Mouse (Mus musculus) kidney, postnatal 10 days (tissue): ENCODE results near the gene Sipa1l3.
A peak's percentile ranks its signal among the peaks of the same experiment; 100 is the strongest.

Source experiments
- DNase-seq: peaks from one replicate; pipeline ENCODE4 v3.0.0; 2021; ENCODE audit warnings: mixed read lengths

Gene Sipa1l3

GRCm38 (mm10) chr7:29441151-29441550 is 77.3 kb downstream of the Sipa1l3 start:
- no peak for DNase-seq

DNA sequence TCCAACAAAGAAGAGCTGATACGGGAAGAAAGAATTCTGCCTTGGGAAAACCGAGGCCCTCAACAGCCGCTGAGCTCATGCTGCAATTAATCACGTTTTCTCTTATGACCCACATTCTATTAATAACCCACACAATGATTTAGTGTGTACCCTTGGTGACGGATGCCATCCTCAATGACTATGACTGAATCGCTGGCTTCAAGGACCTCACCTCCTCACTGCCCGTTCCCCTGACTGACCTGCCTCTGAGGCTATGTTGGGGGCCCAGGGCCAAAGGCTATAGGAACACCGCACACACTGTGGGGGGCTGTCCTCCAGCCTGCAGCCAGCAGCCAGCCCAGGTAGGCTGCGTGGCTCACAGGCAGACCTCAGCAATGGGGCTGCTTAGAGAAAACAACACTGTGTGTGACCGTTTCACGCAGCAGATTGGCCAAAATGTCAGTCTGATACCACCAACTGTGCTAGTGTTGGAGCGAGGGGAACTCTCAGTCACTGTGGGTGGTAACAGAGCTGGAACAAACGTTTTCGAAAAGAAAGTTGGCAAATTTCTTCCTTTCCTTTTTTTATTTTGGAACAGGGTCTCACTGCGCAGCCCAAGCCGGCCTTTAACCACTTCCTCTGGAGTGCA is 79.7 kb downstream of the Sipa1l3 start:
- no peak for DNase-seq

DNA sequence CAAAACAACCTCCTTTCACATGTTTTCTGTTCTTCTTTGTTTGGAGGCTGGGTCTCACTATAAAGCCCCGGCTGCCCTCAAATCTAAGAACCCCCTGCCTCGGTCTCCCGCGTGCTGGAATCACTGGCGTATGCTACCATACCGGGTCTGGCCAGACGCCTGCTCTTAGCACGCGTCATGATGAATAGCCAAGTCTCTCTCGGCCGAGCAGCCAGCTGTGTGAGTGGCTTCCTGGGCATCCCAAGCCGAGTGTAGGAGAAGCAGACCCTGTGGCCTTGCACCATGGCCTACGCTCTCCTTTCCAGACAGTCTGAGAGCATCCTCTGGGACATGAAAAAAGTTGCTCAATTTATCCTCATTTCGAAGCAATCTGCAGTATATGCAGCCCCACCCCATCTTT is 80.2 kb downstream of the Sipa1l3 start:
- DNase-seq, result no peak

GRCm38 (mm10) chr7:29437072-29437471 is 81.4 kb downstream of the Sipa1l3 start:
- DNase-seq, result no peak

GRCm38 (mm10) chr7:29434313-29435035 is 84.0 kb downstream of the Sipa1l3 start:
- peak; percentile 34 for DNase-seq

- no peak for DNase-seq
Measured at GRCm38 (mm10) chr7:29433725-29434124, 84.7 kb downstream of the Sipa1l3 start.

GRCm38 (mm10) chr7:29432947-29433553 is 85.4 kb downstream of the Sipa1l3 start:
- DNase-seq, result no peak

DNA sequence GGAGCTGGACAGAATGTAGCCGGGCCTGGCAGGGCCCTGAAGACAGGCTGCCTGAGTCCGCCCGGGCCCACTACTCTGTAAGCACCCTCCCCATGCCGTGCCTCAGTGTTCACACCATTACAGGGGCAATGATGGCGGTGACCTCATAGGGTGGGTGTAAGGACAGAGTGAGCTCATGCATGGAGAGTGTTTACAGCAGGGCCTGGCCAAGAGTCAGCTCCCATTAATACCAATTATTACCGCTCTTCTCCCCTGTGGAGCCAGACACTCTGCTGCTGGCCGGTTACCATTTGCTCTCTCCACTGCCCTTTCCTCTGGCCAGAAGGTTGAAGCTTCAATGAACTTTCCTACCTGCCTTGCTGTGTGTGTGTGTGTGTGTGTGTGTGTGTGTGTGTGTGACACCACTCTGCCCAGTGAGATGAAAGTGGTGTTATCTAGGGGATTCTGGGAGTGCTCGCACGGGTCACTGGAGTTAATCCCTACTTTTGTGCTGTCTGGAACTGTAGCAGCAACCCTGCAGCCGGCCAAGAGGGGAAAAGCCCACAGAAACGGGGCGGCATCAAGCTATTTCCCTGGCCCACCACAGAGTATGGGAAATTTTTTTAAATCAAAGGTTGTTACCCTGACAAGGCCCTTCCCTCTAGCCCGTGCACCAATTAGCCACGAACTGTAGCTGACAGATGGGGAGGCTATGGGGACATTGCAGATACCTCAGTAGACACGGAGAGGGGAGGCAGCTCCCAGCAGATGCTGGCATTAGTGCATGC is 86.1 kb downstream of the Sipa1l3 start:
- DNase-seq, result no peak

- DNase-seq, result peak; percentile 74
Measured at GRCm38 (mm10) chr7:29430739-29431211, 87.7 kb downstream of the Sipa1l3 start.

GRCm38 (mm10) chr7:29426056-29426455 is 92.4 kb downstream of the Sipa1l3 start:
- no peak for DNase-seq

DNA sequence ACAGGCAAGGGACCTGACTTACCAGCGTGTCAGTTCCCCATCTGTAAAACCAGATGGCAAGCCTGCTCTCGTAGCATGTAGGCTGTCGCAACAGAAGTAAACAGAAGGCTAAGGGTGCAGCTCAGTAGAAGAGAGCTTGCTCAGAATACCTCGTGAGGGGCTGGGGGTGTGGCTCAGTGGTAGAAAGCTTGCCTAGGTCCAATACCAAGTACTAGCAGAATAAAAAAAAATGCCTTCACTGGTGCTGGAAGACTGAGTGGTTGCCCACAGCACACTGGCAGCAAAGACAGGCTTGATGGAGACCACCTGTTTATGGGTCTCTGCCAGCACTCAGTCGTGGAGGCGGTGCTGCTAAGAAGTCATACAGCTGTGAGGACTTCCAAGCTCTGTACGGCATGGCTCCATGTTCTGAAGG is 93.0 kb downstream of the Sipa1l3 start:
- DNase-seq, result no peak

GRCm38 (mm10) chr7:29424690-29425089 is 93.8 kb downstream of the Sipa1l3 start:
- peak; percentile 85 for DNase-seq

DNA sequence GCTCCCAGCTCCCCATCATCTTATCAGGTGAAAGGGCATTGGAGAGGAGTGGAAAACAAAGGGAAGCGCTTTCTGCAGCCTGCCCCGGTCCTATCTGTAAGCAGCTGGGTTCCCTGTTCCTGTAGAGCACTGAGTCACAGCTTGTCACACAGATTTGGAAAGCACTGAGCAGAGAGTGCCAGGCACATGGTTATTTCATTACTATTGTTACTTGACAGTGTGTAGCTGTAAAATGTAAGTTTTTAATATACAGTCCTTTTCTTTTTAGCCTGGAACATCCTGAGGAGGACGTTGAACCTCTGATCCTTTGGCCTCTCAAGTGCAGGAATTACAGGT is 96.6 kb downstream of the Sipa1l3 start:
- no peak for DNase-seq

DNA sequence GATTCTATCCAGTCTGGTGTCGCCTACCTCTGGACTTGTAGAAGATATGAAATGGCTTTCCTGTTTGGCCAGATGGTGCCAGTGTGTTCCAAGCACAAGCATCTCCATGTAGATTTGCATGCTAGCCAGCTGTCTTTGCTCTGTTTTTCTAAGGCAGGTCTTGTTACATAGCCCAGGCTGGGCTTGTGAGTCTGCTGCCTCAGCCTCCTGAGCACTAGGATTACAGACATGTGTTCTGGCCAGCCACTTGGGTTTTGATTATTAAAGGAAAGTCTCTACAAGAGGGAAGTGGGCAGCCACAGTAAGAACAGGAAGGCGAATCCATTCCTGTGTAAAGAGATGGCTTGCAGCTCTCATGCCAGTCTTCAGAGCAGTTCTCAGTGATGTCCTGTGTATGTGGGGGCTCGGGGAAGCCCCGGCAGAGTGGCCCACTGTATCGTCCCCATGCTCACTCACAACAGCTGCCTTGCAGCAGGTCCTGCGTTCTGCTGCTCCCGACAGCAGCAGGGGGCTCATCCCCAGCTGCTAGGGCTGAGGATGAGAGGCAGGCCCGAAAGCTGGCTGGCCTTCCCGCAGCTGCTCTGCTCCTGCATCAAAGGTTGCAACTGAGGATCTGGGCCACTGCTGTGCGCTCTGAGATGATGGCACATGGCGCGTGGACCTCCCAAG is 97.1 kb downstream of the Sipa1l3 start:
- DNase-seq, result no peak

GRCm38 (mm10) chr7:29419836-29420235 is 98.6 kb downstream of the Sipa1l3 start:
- DNase-seq, result no peak

DNA sequence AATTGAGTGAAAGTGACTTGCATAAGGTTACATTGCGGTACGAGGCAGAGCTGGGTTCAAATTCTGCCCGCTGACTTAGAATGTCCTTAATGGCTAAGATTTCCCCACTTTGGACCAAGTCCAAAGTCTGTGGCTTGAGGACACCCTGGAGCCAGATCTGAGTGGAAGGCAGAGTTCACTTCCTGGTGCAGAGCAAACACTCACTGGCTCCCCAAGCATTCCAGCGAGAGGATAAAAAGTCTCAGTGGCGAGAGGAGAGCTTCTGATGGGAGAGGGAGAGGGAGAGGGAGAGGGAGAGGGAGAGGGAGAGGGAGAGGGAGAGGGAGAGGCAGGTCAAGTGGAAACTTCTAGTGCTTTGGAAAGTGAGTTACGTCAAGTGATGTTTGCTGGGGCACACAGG is 100.2 kb downstream of the Sipa1l3 start:
- DNase-seq, result peak; percentile 47

DNA sequence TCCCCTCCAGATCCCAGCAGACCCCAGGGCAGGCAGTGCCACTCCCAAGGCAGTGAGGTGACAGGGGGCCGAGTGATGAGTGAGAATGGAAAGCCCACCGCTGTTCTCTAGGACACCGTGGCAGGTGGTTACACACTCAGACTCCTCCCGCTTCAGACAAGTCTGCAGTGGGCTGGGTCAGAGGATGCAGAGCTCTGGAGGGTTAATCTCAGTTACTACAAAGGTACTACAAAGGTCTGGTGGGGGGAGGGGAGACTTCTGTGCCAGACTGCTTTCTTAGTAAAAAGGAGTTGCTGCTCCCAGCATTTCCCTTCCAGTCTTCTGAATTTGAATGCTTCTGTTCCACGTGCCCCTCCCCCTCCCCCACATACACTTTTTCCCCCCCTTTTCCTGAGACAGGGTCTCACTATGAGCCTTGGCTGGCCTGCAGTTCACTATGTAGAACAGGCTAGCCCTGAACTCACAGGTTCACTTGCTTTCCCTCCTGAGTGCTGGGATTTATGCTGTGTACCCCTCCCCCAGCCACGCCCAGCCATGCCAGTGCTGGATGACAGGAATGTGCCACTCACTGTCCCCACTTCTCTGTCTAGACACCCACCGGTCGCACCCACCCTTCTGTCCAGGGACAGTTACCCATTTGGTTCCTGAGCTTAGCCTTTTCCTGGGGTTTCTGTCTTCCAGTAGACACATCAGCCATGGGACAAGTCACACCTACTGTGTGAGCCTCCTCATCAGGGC is 100.9 kb downstream of the Sipa1l3 start:
- no peak for DNase-seq

GRCm38 (mm10) chr7:29416906-29417305 is 101.5 kb downstream of the Sipa1l3 start:
- DNase-seq, result no peak

- no peak for DNase-seq
Measured at GRCm38 (mm10) chr7:29411838-29412580, 106.4 kb downstream of the Sipa1l3 start.

GRCm38 (mm10) chr7:29411216-29411816 is 107.1 kb downstream of the Sipa1l3 start:
- DNase-seq, result no peak

DNA sequence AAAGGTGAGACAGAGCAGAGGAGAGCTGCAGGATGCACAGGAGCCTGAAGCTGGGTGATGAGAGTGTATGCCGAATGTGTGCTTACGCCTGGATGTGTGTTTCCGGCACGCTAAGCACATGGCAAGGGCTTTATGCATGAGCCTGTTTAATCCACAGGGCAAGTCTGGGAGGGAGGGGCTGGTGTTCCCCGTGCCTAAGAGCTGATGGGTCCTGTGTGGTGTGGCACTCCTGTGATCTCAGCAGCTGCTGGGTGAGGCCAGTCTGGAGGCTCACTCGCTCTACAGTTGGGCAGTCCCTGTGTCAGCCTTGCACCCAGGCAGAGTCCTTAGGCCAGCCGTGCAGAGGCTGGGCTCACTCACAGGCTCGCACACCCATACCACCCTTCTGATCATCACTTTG is 108.0 kb downstream of the Sipa1l3 start:
- DNase-seq, result no peak
